Mouse (Mus musculus): ENCODE data around the gene Ranbp17.

DNA sequence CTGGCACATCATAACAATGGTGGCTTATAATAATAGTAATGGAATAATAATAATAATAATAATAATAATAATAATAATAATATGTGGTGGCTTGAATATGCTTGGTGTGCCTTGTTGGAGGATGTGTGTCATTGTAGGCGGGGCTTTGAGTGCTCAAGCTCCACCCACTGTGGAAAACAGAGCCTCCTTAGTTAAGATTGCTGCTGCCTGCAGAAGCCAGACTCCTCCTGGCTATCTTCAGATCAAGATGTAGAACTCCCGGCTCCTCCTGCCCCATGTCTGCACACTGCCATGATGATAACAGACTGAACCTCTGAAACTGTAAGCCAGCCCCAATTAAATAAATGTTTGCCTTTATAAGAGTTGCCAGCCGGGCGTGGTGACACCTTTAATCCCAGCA, 21.0 kb upstream of the Ranbp17 start:
- TF ChIP-seq POLR2A (IDR thresholded peaks at IDR 0.05; ENCODE audit: borderline replicate concordance, low read depth, low read length) (no peak), CTCF (IDR thresholded peaks at IDR 0.05; ENCODE audit: low read depth, low read length) (no peak)
